Mouse (Mus musculus) common myeloid progenitor, adult 5-6 weeks (primary cell): Measurements from ENCODE around the gene Polg. TPM values are rescaled to one million over a fixed set of nuclear protein-coding genes. Genes with fewer than 3 reads are reported as not detected.

Experiments
- total RNA-seq: library from RNA; stranded (forward); fragments of 200-1000, 187-1606 nt; gene quantifications from 2 replicates; pipeline ENCODE4 v1.2.3, GENCODE M21; 2017

The Polg gene
- total RNA-seq, 1 experiment from 2014 or later = 48.4 TPM

Other genes with a start within 250 kb of the Polg start
- gene Abhd2, start 193.2 kb downstream of the Polg start, total RNA-seq = 28.3 and 32.5 TPM in 2 replicates
- gene Rlbp1, start 79.3 kb downstream of the Polg start, total RNA-seq = not detected in 2 replicates
- gene Fanci, start 74.4 kb downstream of the Polg start, total RNA-seq = 26.2 and 30.1 TPM in 2 replicates
- not detected in 2 replicates for gene Rhcg, start 151.3 kb upstream of the Polg start, total RNA-seq
- gene Ticrr, start 193.8 kb upstream of the Polg start, total RNA-seq = 16.7 and 34.7 TPM in 2 replicates
- gene Kif7, start 249.4 kb upstream of the Polg start, total RNA-seq = 0.53 and 1.6 TPM in 2 replicates